Mouse (Mus musculus) heart, postnatal 25 days (tissue): ENCODE measurements around the gene Asap2. TPM values are rescaled to one million over a fixed set of nuclear protein-coding genes. Genes with fewer than 3 reads are reported as not detected.
"Not testable (repeated sequence)": the region's sequence is repeated elsewhere in the genome, so short reads cannot be mapped to it uniquely, and the experiment has no call there.

Experiments used
- DNase-seq: peaks from one replicate; pipeline ENCODE4 v3.0.0; 2022; ENCODE audit warnings: low spot score
- intact Hi-C: fragments of 180-260 bp; cut with DNase I; formaldehyde crosslinking; loops from one replicate; pipeline ENCODE4 v1.15.1; 2025
- total RNA-seq, 2 experiments: library from RNA; stranded (reverse); gene quantifications; 2 replicates each; pipeline ENCODE4 v1.2.3; 2021

Asap2 gene
- total RNA-seq, result 10 to 100 TPM; 11.8 to 12.2 TPM

DNA sequence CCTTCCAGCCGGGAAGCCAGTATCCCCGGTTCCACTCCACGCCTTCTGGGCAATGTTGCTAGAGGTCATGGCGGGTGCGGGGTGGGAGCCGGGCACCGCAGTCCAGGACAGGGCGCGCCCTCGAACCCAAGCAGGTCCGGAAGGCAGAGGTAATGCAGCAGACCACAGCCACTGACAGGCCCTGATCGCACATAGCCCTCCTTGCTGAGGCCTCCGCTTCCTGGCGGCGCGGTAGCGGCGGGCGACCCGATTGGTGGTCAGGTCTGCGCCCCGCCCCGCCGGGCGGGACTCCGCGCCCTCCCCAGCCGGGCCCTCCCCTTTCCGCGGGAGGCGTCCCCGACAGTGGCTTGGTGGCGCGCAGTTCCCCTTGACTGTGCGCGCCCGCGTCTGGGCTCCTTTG lies at the start of gene Asap2:
Gene Asap2, plus strand, starts transcription at position 328 of the 400 bp plus-strand sequence.
- intact Hi-C loops, result not testable (repeated sequence)
- DNase-seq, result peak; percentile 57

GRCm38 (mm10) chr12:20947051-20947997 lies 42.9 kb upstream of the Asap2 start:
- intact Hi-C loops, DNase-seq: not testable (repeated sequence)

- DNase-seq, intact Hi-C loops: not testable (repeated sequence)
These were observed 320 bp downstream of the Asap2 start for GRCm38 (mm10) chr12:20990579-20990978.

GRCm38 (mm10) chr12:21030875-21031274 lies 40.6 kb downstream of the Asap2 start:
- intact Hi-C loops, result loop anchor here (5.0 to 10.0 kb wide), 2 partner anchors 104 to 376 kb away; no protein-coding TSS in a partner anchor
- not testable (repeated sequence) for DNase-seq

DNA sequence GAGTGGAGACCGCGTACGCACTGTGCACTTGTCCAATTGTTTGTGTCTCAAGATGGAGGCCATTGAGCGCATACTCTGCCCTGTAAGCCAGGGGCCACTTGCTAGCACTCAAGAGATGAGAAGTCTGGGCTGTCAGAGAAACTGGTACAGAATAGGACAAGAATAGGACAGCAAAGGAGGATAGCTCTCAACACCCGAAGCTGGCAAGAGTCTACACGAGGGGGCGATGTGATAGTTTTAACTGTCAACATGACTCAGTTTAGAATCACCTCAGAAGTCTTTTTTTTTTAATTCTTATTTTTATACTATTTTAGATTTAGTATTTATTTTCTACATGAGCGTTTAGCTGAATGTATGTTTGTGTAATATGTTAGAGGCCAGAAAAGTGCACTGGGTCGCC lies 56.5 kb downstream of the Asap2 start:
- intact Hi-C loops, DNase-seq: not testable (repeated sequence)

DNA sequence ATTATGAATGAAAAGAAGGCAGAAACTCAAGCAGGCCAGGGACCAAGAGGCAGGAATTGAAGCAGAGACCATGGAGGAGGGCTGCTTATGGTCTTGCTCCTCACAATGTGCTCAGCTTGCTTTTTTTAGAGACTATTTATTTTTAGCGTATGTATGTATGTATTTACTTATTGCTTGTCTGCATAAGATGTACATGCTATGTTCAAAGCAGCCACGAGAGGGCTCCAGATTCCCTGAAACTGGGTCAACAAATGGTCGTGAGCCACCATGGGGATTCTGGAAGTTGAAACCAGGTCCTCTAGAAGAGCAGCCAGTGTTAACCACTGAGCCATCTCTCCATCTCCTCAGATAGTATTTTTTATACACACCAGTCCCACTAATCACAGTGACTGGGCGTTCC lies 85.5 kb downstream of the Asap2 start:
- intact Hi-C loops, result loop anchor here (5.0 kb wide), 3 partner anchors 152 to 242 kb away; partner anchors contain the start of gene Iah1
- peak; percentile 20 for DNase-seq

GRCm38 (mm10) chr12:21090168-21090567 lies 99.9 kb downstream of the Asap2 start:
- intact Hi-C loops, DNase-seq: not testable (repeated sequence)

GRCm38 (mm10) chr12:21092446-21092845 lies 102.2 kb downstream of the Asap2 start:
- intact Hi-C loops, DNase-seq: not testable (repeated sequence)

- intact Hi-C loops, result not testable (repeated sequence)
- DNase-seq, result peak; percentile 1
These were observed 107.6 kb downstream of the Asap2 start for GRCm38 (mm10) chr12:21097806-21098325.

DNA sequence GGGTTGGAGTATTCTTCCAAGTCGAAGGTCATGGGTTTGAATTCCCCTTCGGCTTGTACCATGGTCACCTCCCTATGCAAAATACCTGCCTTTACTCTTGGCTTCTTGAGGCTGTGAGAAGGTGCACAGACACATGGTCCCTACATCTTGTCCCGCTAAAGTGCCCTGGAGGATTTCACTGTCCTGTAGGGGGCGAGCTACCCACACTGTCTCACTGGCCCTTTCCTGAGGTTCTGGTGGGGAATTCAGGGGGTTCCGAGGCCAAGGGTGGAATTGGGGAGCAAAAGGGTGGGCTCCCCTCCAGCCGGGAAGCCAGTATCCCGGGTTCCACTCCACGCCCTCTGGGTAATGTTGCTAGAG lies 120.8 kb downstream of the Asap2 start:
- not testable (repeated sequence) for DNase-seq
- intact Hi-C loops, result loop anchor here (1.0 kb wide), 1 partner anchor 116 kb away; no protein-coding TSS in a partner anchor

GRCm38 (mm10) chr12:21111476-21112452 lies 121.5 kb downstream of the Asap2 start:
- intact Hi-C loops, result loop anchor here (1.0 to 2.0 kb wide), 2 partner anchors 27 to 116 kb away; no protein-coding TSS in a partner anchor
- DNase-seq, result peak; percentile 74

- intact Hi-C loops, result loop anchor here (2.0 kb wide), 1 partner anchor 26 kb away; no protein-coding TSS in a partner anchor
- DNase-seq, result peak; percentile 38
These were observed 122.2 kb downstream of the Asap2 start for GRCm38 (mm10) chr12:21112453-21112857.

- intact Hi-C loops, result loop anchor here (2.0 kb wide), 1 partner anchor 15 kb away; no protein-coding TSS in a partner anchor
- DNase-seq, result peak; percentile 32
These were observed 129.2 kb downstream of the Asap2 start for GRCm38 (mm10) chr12:21119446-21119845.

GRCm38 (mm10) chr12:21122818-21123217 lies 132.6 kb downstream of the Asap2 start:
- intact Hi-C loops, result no loop called here
- DNase-seq, result no peak

DNA sequence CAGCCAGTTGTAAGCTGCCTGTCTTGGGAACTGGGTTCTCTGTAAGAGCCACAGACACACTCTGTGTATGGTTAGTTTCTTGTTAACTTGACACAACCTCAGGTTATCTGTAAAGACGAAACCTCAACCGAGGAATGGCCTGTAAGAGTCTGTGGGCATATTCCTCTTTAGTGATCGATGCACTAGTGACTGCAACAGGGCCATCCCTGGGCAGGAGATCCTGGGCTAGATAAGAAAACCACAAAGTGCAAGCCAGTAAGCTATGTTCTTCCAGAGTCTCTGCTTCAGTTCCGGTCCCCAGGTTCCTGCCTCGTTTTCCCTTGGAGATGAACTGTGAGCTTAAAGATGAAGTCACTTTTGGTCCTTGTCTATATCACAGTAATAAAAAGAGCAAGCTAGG lies 133.4 kb downstream of the Asap2 start:
- intact Hi-C loops, result no loop called here
- no peak for DNase-seq

GRCm38 (mm10) chr12:21125675-21126470 lies 135.6 kb downstream of the Asap2 start:
- DNase-seq, result no peak
- intact Hi-C loops, result no loop called here

- intact Hi-C loops, result no loop called here
These were observed 136.3 kb downstream of the Asap2 start for GRCm38 (mm10) chr12:21126516-21126915.

GRCm38 (mm10) chr12:21128930-21129869 lies 138.9 kb downstream of the Asap2 start:
- no peak for DNase-seq
- intact Hi-C loops, result no loop called here

More at GRCm38 (mm10) chr12:21126516-21126915, 136.3 kb downstream of the Asap2 start:
- no peak for DNase-seq
